8 mouse cellular contexts compared by ENCODE assay signal in genomic region chr10:45372994-45373692, GRCm38 (mm10). TPM values are rescaled to one million over a fixed set of nuclear protein-coding genes. Genes with fewer than 3 reads are reported as not detected.
DNase-seq lines count a peak whose midpoint lies in the region; ATAC-seq and TF ChIP-seq lines count a peak whose summit lies in the region.

No protein-coding gene starts in this region.

- H3K27me3 ChIP-seq in C2C12 (ENCODE audit: control insufficient read depth, insufficient read depth, insufficient read length), result no peaks in the 10 kb centered on the region
- H3K27me3 ChIP-seq in liver, embryonic 14.5 days (ENCODE audit: control insufficient read depth, insufficient read depth, low read length), result no peaks in the 10 kb centered on the region
- no peaks in the 10 kb centered on the region for H3K27me3 ChIP-seq in neural tube, embryonic 14.5 days (ENCODE audit: control insufficient read depth, insufficient read depth, low read length)

- H3K4me1 ChIP-seq in liver, embryonic 14.5 days (replicated peaks; ENCODE audit: control insufficient read depth in 2 of 2, insufficient read depth in 2 of 2, low read length in 1 of 2), result 0 out of 4 replicates have a peak, but pooled peaks cover 0 to 3% of the 10 kb centered on the region in 2 experiments
- no peaks in the 10 kb centered on the region for H3K4me1 ChIP-seq in neural tube, embryonic 14.5 days (ENCODE audit: control insufficient read depth, insufficient read depth, low read length)

- no peak overlapping the region for H3K4me2 ChIP-seq in liver, embryonic 14.5 days (ENCODE audit: low read depth)
- H3K4me2 ChIP-seq in neural tube, embryonic 14.5 days (ENCODE audit: low read depth, low read length), result no peak overlapping the region

- no peak overlapping the region for H3K9ac ChIP-seq in liver, embryonic 14.5 days (replicated peaks)
- H3K9ac ChIP-seq in neural tube, embryonic 14.5 days (replicated peaks; ENCODE audit: low read depth, low read length), result no peak overlapping the region

- peaks cover 35% of the 10 kb centered on the region for H3K36me3 ChIP-seq in C2C12 (ENCODE audit: control insufficient read depth, insufficient read depth)
- no peaks in the 10 kb centered on the region for H3K36me3 ChIP-seq in liver, embryonic 14.5 days (replicated peaks; ENCODE audit: control insufficient read depth, insufficient read depth, low read depth)
- no peaks in the 10 kb centered on the region; the same call in 1 of the 2 replicates for H3K36me3 ChIP-seq in neural tube, embryonic 14.5 days (ENCODE audit: control insufficient read depth, insufficient read depth, low read length)

- peak; percentile 59 for TF ChIP-seq CTCF in C2C12 (IDR thresholded peaks at IDR 0.05; ENCODE audit: control insufficient read depth, insufficient read depth, insufficient read length)
- TF ChIP-seq CTCF in liver, embryonic 14.5 days (IDR thresholded peaks at IDR 0.05; ENCODE audit: low read depth), result peak; percentile 85

- ATAC-seq in activated CD4-positive, CD25-positive, alpha-beta regulatory T cell, adult 4 months, result peak; percentile 59
- no peak for ATAC-seq in liver, embryonic 14.5 days (ENCODE audit: insufficient read depth)
- peak; percentile 79 for ATAC-seq in neural tube, embryonic 14.5 days (ENCODE audit: low read depth)

- 46% methylated on average over 4 of the region's 4 CpGs for WGBS in liver, embryonic 14.5 days (ENCODE audit: insufficient replicate concordance)
- WGBS in neural tube, embryonic 14.5 days, result 46% methylated on average over 4 of the region's 4 CpGs

- H3K9me3 ChIP-seq in liver, embryonic 14.5 days (ENCODE audit: control insufficient read depth, low read length), result no peaks in the 10 kb centered on the region
- no peaks in the 10 kb centered on the region for H3K9me3 ChIP-seq in neural tube, embryonic 14.5 days (ENCODE audit: control insufficient read depth, low read length)

- DNase-seq in cerebellum, postnatal 36 days, result peak; percentile 52 to 60
- DNase-seq in gastrocnemius, adult 8-10 months (ENCODE audit: low spot score in 2 of 2), result peak; percentile 13 to 34
- DNase-seq in kidney, postnatal 10 days, result peak; percentile 70
- peak; percentile 9 to 32 (median 30) for DNase-seq in liver, embryonic 14.5 days (ENCODE audit: low read depth in 3 of 3, low spot score in 3 of 3)
- peak; percentile 63 for DNase-seq in thymus, postnatal 0 days (ENCODE audit: low spot score)

- H3K79me2 ChIP-seq in C2C12 (ENCODE audit: control insufficient read depth, insufficient read depth), result no peaks in the 10 kb centered on the region

- no peak overlapping the region for H3ac ChIP-seq in C2C12 (ENCODE audit: control insufficient read depth, insufficient read length, low read depth)

- H3K79me3 ChIP-seq in C2C12 (ENCODE audit: low read depth), result no peaks in the 10 kb centered on the region

- no peak overlapping the region for H3K4me3 ChIP-seq in C2C12 (ENCODE audit: insufficient read depth, poor library complexity, severe bottlenecking)
- H3K4me3 ChIP-seq in liver, embryonic 14.5 days (ENCODE audit: insufficient read depth in 1 of 2, low read depth in 2 of 2, low read length in 2 of 2), result no peak overlapping the region
- no peak overlapping the region for H3K4me3 ChIP-seq in neural tube, embryonic 14.5 days (ENCODE audit: low read depth, low read length)

- no peak for TF ChIP-seq EP300 in liver, embryonic 14.5 days (IDR thresholded peaks at IDR 0.05; ENCODE audit: low read depth)

- no peak overlapping the region for H3K27ac ChIP-seq in liver, embryonic 14.5 days
- no peak overlapping the region for H3K27ac ChIP-seq in neural tube, embryonic 14.5 days (ENCODE audit: low read depth, low read length)

TF ChIP-seq in C2C12, 6 proteins besides CTCF, POLR2A, EP300 and RAD21:
- TF ChIP-seq MYOD1 (IDR thresholded peaks at IDR 0.05; ENCODE audit: control insufficient read depth, insufficient read length, low read depth), result no peak
- no peak for TF ChIP-seq CEBPB (IDR thresholded peaks at IDR 0.05; ENCODE audit: low read depth)
- no peak for TF ChIP-seq MYOG (IDR thresholded peaks at IDR 0.05; ENCODE audit: control insufficient read depth, extremely low read depth, insufficient read length)
- peak; percentile 59 for TF ChIP-seq MAX (IDR thresholded peaks at IDR 0.05)
- no peak for TF ChIP-seq FOSL1 (IDR thresholded peaks at IDR 0.05; ENCODE audit: insufficient read depth, low read length, poor library complexity, severe bottlenecking)
- TF ChIP-seq USF1 (IDR thresholded peaks at IDR 0.05; ENCODE audit: low read depth), result no peak

RNA-seq across cellular contexts. Expression of gene Bves, which starts 37.6 kb away (rescaled TPM):
- 35.4 TPM for polyA plus RNA-seq in C2C12 (2012; fragmentation: generic; extraction: Trizol)
- not detected for polyA plus RNA-seq in activated CD4-positive, CD25-positive, alpha-beta regulatory T cell, adult 4 months (2017; shearing (Covaris generic))
- total RNA-seq in gastrocnemius, adult 8-10 months (2022), result 10 to 100 TPM; 33.3 to 44.9 (median 39.0) TPM
- 0.02 TPM in 2 replicates for polyA plus RNA-seq in liver, embryonic 14.5 days (2012; rRNA removed)
- 0.09 TPM in 1 of 2 replicates, not detected in the other for polyA plus RNA-seq in liver, embryonic 14.5 days (2014; fragmentation: Nextera tagmentation; extraction: Ambion mirVana)
- 2.4 and 5.3 TPM in 2 replicates for polyA plus RNA-seq in neural tube, embryonic 14.5 days (2014; fragmentation: Nextera tagmentation; extraction: Ambion mirVana)
- polyA plus RNA-seq in thymus, postnatal 0 days (2015; fragmentation: Nextera tagmentation; extraction: Ambion mirVana), result 0.19 and 0.38 TPM in 2 replicates
